Comparison of ENCODE assay signal across 8 mouse cellular contexts in the genomic region with DNA sequence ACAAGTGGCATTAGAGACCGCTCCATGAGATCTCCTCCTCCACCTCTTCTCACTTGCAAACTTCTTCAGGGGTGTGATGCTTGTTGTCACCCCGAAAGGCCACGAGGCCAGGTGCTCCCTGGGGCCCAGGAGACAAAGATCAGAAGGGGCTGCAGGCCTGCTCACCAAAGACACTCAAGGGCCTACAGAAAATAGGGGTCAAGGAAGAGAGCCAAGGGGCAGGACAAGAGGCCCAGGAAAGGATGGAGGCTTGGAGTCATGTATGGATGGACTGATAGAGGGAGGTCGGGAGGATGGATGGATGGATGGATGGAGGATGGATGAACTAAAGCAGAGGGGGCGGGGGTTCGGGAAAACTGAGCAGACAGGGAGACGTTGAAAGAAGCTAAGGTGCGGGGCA. TPM values are rescaled to one million over a fixed set of nuclear protein-coding genes. Genes with fewer than 3 reads are reported as not detected.
DNase-seq lines count a peak whose midpoint lies in the region; ATAC-seq and TF ChIP-seq lines count a peak whose summit lies in the region.

No protein-coding gene starts in this region.

- 10% methylated on average over 8 of the region's 8 CpGs for WGBS in heart, embryonic 10.5 days
- WGBS in forebrain, embryonic 16.5 days, result 4% methylated on average over 8 of the region's 8 CpGs
- WGBS in macrophage (ENCODE audit: missing documents), result 14% methylated on average over 8 of the region's 8 CpGs

- no peak for TF ChIP-seq CTCF in E14TG2a.4 (conservative IDR thresholded peaks at IDR 0.05; ENCODE audit: low read length)

- 0 out of 2 replicates have a peak, but pooled peaks cover 14% of the 10 kb centered on the region for H3K27me3 ChIP-seq in heart, embryonic 10.5 days (ENCODE audit: insufficient read depth, poor library complexity, severe bottlenecking)
- H3K27me3 ChIP-seq in E14TG2a.4 (ENCODE audit: insufficient read depth, low read length), result peaks cover 18% of the 10 kb centered on the region
- H3K27me3 ChIP-seq in forebrain, embryonic 16.5 days (replicated peaks; ENCODE audit: control insufficient read depth, insufficient read depth, low read length), result no peaks in the 10 kb centered on the region

- peak overlapping the region; percentile 94 for H3K4me2 ChIP-seq in forebrain, embryonic 16.5 days (ENCODE audit: low read length)

- intact Hi-C loops in heart, postnatal 25 days (cut with DNase I), result loop anchor here (1.0 to 10.0 kb wide), 2 partner anchors 23 to 355 kb away; partner anchors contain the start of genes Amigo1 and Tmem167b
- intact Hi-C loops in left cerebral cortex, postnatal 25 days (cut with DNase I), result no loop called here

- H3K79me2 ChIP-seq in macrophage (ENCODE audit: inconsistent target), result no peaks in the 10 kb centered on the region

- no peaks in the 10 kb centered on the region for H3K9me3 ChIP-seq in heart, embryonic 10.5 days
- H3K9me3 ChIP-seq in E14TG2a.4 (ENCODE audit: low read length), result no peaks in the 10 kb centered on the region
- H3K9me3 ChIP-seq in forebrain, embryonic 16.5 days (ENCODE audit: control insufficient read depth, low read length), result no peaks in the 10 kb centered on the region

- H3K4me1 ChIP-seq in heart, embryonic 10.5 days, result peaks cover 26% of the 10 kb centered on the region
- peaks cover 70% of the 10 kb centered on the region for H3K4me1 ChIP-seq in E14TG2a.4 (replicated peaks; ENCODE audit: low read depth, low read length)
- H3K4me1 ChIP-seq in forebrain, embryonic 16.5 days (replicated peaks; ENCODE audit: control insufficient read depth, insufficient read depth, low read length), result peaks cover 37% of the 10 kb centered on the region

- H3K36me3 ChIP-seq in heart, embryonic 10.5 days, result peaks cover 39% of the 10 kb centered on the region
- H3K36me3 ChIP-seq in E14TG2a.4 (ENCODE audit: insufficient read depth, low read length) (peaks cover 38% of the 10 kb centered on the region), macrophage (ENCODE audit: inconsistent target) (0 out of 2 replicates have a peak, but pooled peaks cover 6% of the 10 kb centered on the region)
- peaks cover 14% of the 10 kb centered on the region; the same call in 1 of the 2 replicates for H3K36me3 ChIP-seq in forebrain, embryonic 16.5 days (ENCODE audit: control insufficient read depth, insufficient read depth)

- no peak for ATAC-seq in forebrain, embryonic 16.5 days

- peak overlapping the region; percentile 77 for H3K4me3 ChIP-seq in heart, embryonic 10.5 days
- H3K4me3 ChIP-seq in E14TG2a.4 (replicated peaks; ENCODE audit: low read length), result peak overlapping the region; percentile 89
- H3K4me3 ChIP-seq in forebrain, embryonic 16.5 days (replicated peaks; ENCODE audit: low read length), result peak overlapping the region; percentile 66
- peak overlapping the region; percentile 25 for H3K4me3 ChIP-seq in macrophage (ENCODE audit: inconsistent target)

- H3K9ac ChIP-seq in forebrain, embryonic 16.5 days (replicated peaks; ENCODE audit: low read depth, low read length), result peak overlapping the region; percentile 88

- peak overlapping the region; percentile 97 for H3K27ac ChIP-seq in heart, embryonic 10.5 days
- H3K27ac ChIP-seq in forebrain, embryonic 16.5 days (ENCODE audit: low read length), result peak overlapping the region; percentile 93
- no peak overlapping the region for H3K27ac ChIP-seq in macrophage

- no peak for DNase-seq in heart, embryonic 10.5 days (ENCODE audit: low spot score)
- DNase-seq in heart, postnatal 25 days (ENCODE audit: low spot score), result no peak
- DNase-seq in urinary bladder, postnatal 25 days (ENCODE audit: low spot score), result no peak
- no peak for DNase-seq in left cerebral cortex, postnatal 25 days (ENCODE audit: low spot score in 2 of 2)
- no peak for DNase-seq in layer of hippocampus, adult 18-20 months (ENCODE audit: low spot score in 2 of 2)

RNA-seq across cellular contexts. Expression of gene Atxn7l2, which starts 1.2 kb away (rescaled TPM):
- polyA plus RNA-seq in heart, embryonic 10.5 days (2016; fragmentation: Nextera tagmentation; extraction: Ambion mirVana), result 9.2 and 11.7 TPM in 2 replicates
- 1 to 10 TPM; 2.4 to 3.3 TPM for total RNA-seq in heart, postnatal 25 days (2021)
- polyA plus RNA-seq in forebrain, embryonic 16.5 days (2015; fragmentation: Nextera tagmentation; extraction: Ambion mirVana), result 30.7 and 33.8 TPM in 2 replicates
- 10 to 100 TPM in 10 of 26 experiments, 1 to 10 TPM in 16; 2.7 to 19.4 (median 9.2) TPM for total RNA-seq in macrophage (2018; cell fraction: chromatin; rRNA removed)
- 1 to 10 TPM in 24 of 26 experiments, under 1 TPM in 2; 0.86 to 3.7 (median 2.4) TPM for total RNA-seq in macrophage (2018; cell fraction: cytosol; rRNA removed)
- 10 to 100 TPM in 2 of 26 experiments, 1 to 10 TPM in 24; 2.5 to 11.4 (median 6.3) TPM for total RNA-seq in macrophage (2018; cell fraction: nucleus; rRNA removed)
- 1.9 to 3.0 TPM (median 2.4 TPM) in 3 replicates for polyA plus RNA-seq in macrophage (2018)
- total RNA-seq in left cerebral cortex, postnatal 25 days (2021), result 10 to 100 TPM; 24.0 to 24.2 TPM
- 10 to 100 TPM; 23.5 to 24.8 TPM for total RNA-seq in layer of hippocampus, adult 18-20 months (2021)

RNA-seq across cellular contexts. Expression of gene Cyb561d1, which starts 8.5 kb away (rescaled TPM):
- 3.1 and 3.9 TPM in 2 replicates for polyA plus RNA-seq in heart, embryonic 10.5 days (2016; fragmentation: Nextera tagmentation; extraction: Ambion mirVana)
- total RNA-seq in heart, postnatal 25 days (2021), result 1 to 10 TPM; 4.9 to 5.1 TPM
- polyA plus RNA-seq in forebrain, embryonic 16.5 days (2015; fragmentation: Nextera tagmentation; extraction: Ambion mirVana), result 4.1 and 5.7 TPM in 2 replicates
- 10 to 100 TPM in 22 of 26 experiments, 1 to 10 TPM in 4; 6.3 to 31.6 (median 18.3) TPM for total RNA-seq in macrophage (2018; cell fraction: chromatin; rRNA removed)
- total RNA-seq in macrophage (2018; cell fraction: cytosol; rRNA removed), result 10 to 100 TPM in 11 of 26 experiments, 1 to 10 TPM in 15; 3.8 to 15.7 (median 9.1) TPM
- 10 to 100 TPM in 25 of 26 experiments, 1 to 10 TPM in 1; 9.1 to 38.3 (median 21.6) TPM for total RNA-seq in macrophage (2018; cell fraction: nucleus; rRNA removed)
- 7.2 to 11.4 TPM (median 8.4 TPM) in 3 replicates for polyA plus RNA-seq in macrophage (2018)
- total RNA-seq in left cerebral cortex, postnatal 25 days (2021), result 10 to 100 TPM; 17.4 to 17.9 TPM
- total RNA-seq in layer of hippocampus, adult 18-20 months (2021), result 10 to 100 TPM; 17.4 TPM

RNA-seq across cellular contexts. Expression of gene Sypl2, which starts 16.9 kb away (rescaled TPM):
- polyA plus RNA-seq in heart, embryonic 10.5 days (2016; fragmentation: Nextera tagmentation; extraction: Ambion mirVana), result 0.39 and 1.0 TPM in 2 replicates
- under 1 TPM; 0.57 to 0.87 TPM for total RNA-seq in heart, postnatal 25 days (2021)
- polyA plus RNA-seq in forebrain, embryonic 16.5 days (2015; fragmentation: Nextera tagmentation; extraction: Ambion mirVana), result 1.7 and 2.3 TPM in 2 replicates
- total RNA-seq in macrophage (2018; cell fraction: chromatin; rRNA removed), result under 1 TPM in 3 of 26 experiments, not detected in 23; 0.13 to 0.24 (median 0.18) TPM
- under 1 TPM in 4 of 26 experiments, not detected in 22; under 0.01 to 0.10 (median 0.05) TPM for total RNA-seq in macrophage (2018; cell fraction: cytosol; rRNA removed)
- total RNA-seq in macrophage (2018; cell fraction: nucleus; rRNA removed), result under 1 TPM in 2 of 26 experiments, not detected in 24; 0.14 to 0.16 TPM
- 0.04 TPM in 1 of 3 replicates, not detected in the others for polyA plus RNA-seq in macrophage (2018)
- total RNA-seq in left cerebral cortex, postnatal 25 days (2021), result 1 to 10 TPM; 1.3 to 1.9 TPM
- total RNA-seq in layer of hippocampus, adult 18-20 months (2021), result 1 to 10 TPM; 2.8 to 3.2 TPM

RNA-seq across cellular contexts. Expression of gene Amigo1, which starts 23.4 kb away (rescaled TPM):
- 1.4 and 3.3 TPM in 2 replicates for polyA plus RNA-seq in heart, embryonic 10.5 days (2016; fragmentation: Nextera tagmentation; extraction: Ambion mirVana)
- 10 to 100 TPM; 12.2 to 12.5 TPM for total RNA-seq in heart, postnatal 25 days (2021)
- polyA plus RNA-seq in forebrain, embryonic 16.5 days (2015; fragmentation: Nextera tagmentation; extraction: Ambion mirVana), result 10.1 and 12.0 TPM in 2 replicates
- 1 to 10 TPM in 9 of 26 experiments, under 1 TPM in 15, not detected in 2; 0.12 to 5.3 (median 0.65) TPM for total RNA-seq in macrophage (2018; cell fraction: chromatin; rRNA removed)
- 1 to 10 TPM in 4 of 26 experiments, under 1 TPM in 22; 0.14 to 1.3 (median 0.62) TPM for total RNA-seq in macrophage (2018; cell fraction: cytosol; rRNA removed)
- 1 to 10 TPM in 12 of 26 experiments, under 1 TPM in 14; 0.32 to 5.2 (median 0.94) TPM for total RNA-seq in macrophage (2018; cell fraction: nucleus; rRNA removed)
- 0.90 to 2.1 TPM (median 1.1 TPM) in 3 replicates for polyA plus RNA-seq in macrophage (2018)
- total RNA-seq in left cerebral cortex, postnatal 25 days (2021), result 10 to 100 TPM; 68.7 to 72.9 TPM
- 10 to 100 TPM; 71.6 to 76.8 TPM for total RNA-seq in layer of hippocampus, adult 18-20 months (2021)

RNA-seq across cellular contexts. Expression of gene Psma5, which starts 47.2 kb away (rescaled TPM):
- polyA plus RNA-seq in heart, embryonic 10.5 days (2016; fragmentation: Nextera tagmentation; extraction: Ambion mirVana), result 280 and 324 TPM in 2 replicates
- total RNA-seq in heart, postnatal 25 days (2021), result 10 to 100 TPM; 52.5 to 53.8 TPM
- polyA plus RNA-seq in forebrain, embryonic 16.5 days (2015; fragmentation: Nextera tagmentation; extraction: Ambion mirVana), result 265 and 266 TPM in 2 replicates
- total RNA-seq in macrophage (2018; cell fraction: chromatin; rRNA removed), result 10 to 100 TPM in 21 of 26 experiments, 1 to 10 TPM in 5; 3.3 to 39.8 (median 21.6) TPM
- 100 to 1,000 TPM in 13 of 26 experiments, 10 to 100 TPM in 13; 67.4 to 197 (median 110) TPM for total RNA-seq in macrophage (2018; cell fraction: cytosol; rRNA removed)
- 10 to 100 TPM; 13.8 to 96.6 (median 42.6) TPM for total RNA-seq in macrophage (2018; cell fraction: nucleus; rRNA removed)
- 106 to 127 TPM (median 113 TPM) in 3 replicates for polyA plus RNA-seq in macrophage (2018)
- total RNA-seq in left cerebral cortex, postnatal 25 days (2021), result 10 to 100 TPM; 73.8 to 88.5 TPM
- total RNA-seq in layer of hippocampus, adult 18-20 months (2021), result 10 to 100 TPM; 67.2 to 69.9 TPM

Comparison
In these comparisons a context has a peak if more than half of its experiments do, and no peak if none do; other contexts are left out.
1. H3K4me3 ChIP-seq: peak in every context shown above with its lines; median percentile 89 in E14TG2a.4; 77 in heart, embryonic 10.5 days; 66 in forebrain, embryonic 16.5 days; 25 in macrophage.
2. RNA of gene Atxn7l2, which starts 1.2 kb away (total RNA-seq): 23.5 to 24.8 TPM in layer of hippocampus, adult 18-20 months and 24.0 to 24.2 TPM in left cerebral cortex, postnatal 25 days; 2.4 to 3.3 TPM in heart, postnatal 25 days; every median in the first group is over 4 times any median in the second.